Mouse (Mus musculus): ENCODE results near the gene Pym1.
"Not testable (repeated sequence)": the region's sequence is repeated elsewhere in the genome, so short reads cannot be mapped to it uniquely, and the experiment has no call there.

Pym1 gene

DNA sequence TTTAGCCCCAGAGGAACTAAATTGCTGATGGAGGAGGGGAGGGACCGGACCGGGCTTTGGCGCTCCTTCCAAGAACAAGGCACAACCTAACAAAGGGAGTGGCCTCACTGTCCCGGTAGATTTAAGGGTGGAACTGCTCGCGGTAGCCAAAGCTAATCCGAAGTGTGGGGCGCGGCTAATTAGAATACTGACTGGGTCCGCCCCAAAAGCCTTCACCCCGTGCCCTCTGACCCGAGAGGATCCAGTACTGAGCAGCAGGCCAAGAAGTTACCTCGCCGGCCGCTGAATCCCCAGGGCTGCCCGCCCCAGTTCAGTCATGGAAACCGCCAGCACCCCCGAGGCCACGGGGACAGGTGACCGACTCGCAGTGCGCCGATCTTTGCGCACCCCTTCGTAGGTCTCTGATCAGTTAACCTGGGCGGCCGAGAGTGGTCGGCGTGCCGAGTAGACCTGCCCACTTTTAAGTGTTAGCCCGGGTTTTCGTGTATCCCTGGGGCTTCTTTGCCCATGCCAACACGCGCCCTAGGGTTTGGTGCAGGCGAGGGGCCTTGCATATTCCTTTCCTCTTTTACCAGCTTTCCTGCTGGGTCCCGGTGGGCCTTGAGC, at the start of gene Pym1:
Gene Pym1 (plus strand): TSS at position 244 of the 606 bp plus-strand sequence.
- peak; percentile 90 to 93 for DNase-seq

DNA sequence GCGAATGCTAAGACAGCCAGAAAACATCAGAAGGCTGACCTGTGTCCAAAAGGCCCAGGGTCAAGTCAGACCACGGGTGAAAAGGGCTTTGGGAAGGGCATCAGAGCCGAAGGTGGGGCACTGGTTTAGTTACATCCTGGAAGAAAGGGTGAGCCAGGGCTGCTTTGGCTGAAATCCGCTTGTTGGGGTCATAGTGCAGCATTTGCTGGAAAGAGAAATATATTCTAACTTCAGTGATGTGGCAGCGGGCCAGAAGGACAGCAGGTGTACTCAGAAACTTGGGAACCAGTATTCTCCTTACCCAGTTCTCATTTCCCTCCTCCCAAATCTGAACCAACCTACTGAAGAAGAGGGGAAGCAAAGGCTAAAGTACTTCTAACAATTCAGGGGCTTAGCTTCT, 48.7 kb upstream of the Pym1 start:
- peak; percentile 63 for DNase-seq

DNA sequence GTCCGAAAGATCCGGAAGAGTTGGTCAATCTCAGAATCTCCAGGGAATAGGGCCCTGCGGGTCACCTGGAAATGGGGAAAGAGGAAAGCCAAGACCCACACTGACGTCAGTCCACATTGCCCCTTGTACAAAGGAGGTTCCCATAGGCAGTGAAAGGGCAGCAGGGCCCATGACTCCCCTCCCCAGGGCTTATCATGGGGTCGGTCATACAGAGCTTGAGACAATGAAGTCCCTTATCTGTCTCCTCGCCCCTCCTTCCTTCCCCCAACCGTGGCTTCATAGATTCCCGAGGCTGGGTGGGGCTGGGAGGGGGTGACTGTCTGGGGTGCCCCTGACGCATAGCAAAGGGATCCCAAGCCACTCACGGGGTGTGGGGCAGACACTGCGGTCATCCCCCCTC, 48.1 kb upstream of the Pym1 start:
- no peak for DNase-seq

DNA sequence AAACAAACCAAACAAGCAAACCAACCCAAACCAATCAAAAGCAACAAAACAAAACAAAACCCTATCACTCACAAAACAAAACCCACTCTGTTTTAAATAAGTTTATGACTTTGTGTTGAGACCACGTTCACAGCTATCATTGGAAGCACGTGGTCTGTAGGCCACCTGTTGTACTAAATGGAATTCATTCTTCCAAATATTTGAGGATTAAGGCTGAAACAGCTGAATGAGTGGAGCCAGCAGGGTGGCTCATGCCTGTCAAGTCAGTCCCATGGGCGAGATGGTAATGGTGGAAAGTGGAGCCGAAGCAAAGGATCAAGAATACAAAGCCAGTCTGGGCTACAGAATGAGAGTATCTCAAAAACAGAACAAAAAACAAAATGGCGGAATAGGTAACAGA, 47.0 kb upstream of the Pym1 start:
- no peak for DNase-seq

DNA sequence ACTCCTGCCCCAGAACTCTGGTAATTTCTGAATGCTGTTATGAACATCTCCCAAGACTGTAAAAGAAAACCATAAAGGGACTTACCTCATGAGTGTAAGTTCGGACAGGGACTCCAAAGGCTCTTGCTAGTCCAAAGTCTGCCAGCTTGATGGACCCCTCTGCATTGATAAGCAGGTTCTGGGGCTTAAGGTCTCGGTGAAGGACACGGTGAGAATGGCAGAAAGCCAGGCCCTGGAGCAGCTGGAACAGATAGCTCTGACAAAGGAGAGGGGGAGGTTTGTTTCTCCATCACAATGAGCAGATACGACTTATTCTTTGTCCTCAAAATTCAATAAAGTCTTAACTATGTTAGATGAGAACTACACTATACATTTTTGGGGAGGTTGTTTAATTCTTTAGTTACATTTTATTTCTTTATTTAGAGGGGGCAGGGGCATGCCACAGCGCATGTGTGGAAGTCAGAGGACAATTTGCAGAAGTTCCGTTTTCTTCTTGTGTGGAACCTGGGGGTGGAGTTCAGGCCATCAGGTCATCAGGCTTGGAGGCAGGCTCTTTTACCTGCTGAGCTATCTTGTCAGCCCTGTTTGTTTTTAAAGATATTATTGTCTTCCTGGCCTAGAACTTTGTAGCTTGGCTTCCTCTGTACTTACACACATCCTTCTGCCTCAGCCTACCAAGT, 45.2 kb upstream of the Pym1 start:
- no peak for DNase-seq

DNA sequence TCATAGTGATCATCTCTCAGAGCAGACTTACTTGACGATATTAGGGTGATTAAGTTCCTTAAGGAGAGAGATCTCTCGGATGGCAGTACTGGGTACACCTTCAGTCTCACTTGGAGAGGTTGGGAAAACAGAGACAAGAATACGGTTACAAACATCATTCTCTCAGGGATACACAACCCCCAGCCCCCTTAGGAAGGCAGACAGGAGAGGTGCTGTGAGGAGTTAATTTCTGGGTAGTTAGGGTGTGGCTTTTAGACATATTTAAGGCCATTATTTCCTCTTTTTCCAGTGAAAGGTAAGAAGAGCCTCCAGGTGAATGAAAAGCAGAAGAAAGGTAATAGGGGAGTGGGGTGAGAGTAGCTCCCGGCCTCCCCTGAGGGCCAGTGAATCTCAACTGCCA, 43.8 kb upstream of the Pym1 start, which contains the start of gene Pmel:
Gene Pmel (plus strand): TSS at position 301 of the 400 bp plus-strand sequence.
- no peak for DNase-seq

DNA sequence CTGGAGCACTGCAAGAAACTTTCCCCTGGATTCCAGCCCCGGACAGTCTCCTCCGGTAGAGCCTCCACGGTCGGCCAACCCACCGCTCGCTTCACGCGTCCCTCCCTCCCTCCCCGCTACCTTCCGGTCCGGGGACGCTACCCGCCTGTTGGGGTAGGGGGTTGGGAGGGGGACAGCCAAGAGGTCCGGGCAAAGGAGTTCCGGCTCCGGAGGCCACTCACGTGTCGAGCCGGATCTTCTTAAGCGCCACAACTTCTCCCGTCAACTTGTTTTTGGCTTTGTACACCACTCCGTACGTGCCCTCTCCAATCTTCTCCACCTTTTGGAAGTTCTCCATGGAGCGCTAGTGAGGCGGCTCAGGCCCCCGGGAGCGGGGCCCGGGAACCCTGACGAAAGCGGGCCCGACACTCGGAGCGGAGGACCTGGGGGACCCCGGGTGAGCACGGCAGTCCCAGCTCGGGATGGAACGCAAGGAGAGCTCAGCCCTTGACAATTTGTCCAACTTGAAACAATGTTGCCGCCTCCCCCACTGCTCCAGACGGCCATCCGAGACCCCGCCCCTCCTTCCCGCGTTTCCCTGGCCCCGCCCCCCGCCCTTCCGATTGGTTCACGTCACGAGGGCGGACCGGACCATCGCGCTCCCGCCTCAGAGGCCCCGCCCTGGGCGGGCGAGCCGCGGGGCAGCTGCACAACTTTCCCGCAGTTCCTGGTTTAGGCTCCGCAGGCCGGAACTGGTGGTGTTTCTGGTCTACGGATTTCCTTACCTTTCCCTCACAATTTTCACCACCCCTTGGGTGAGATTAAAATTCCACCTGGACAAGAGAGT, 43.0 kb upstream of the Pym1 start, which contains the start of gene Cdk2:
Gene Cdk2 (minus strand): TSS at position 541 of the 826 bp plus-strand sequence.
- DNase-seq, result peak; percentile 91 to 92

DNA sequence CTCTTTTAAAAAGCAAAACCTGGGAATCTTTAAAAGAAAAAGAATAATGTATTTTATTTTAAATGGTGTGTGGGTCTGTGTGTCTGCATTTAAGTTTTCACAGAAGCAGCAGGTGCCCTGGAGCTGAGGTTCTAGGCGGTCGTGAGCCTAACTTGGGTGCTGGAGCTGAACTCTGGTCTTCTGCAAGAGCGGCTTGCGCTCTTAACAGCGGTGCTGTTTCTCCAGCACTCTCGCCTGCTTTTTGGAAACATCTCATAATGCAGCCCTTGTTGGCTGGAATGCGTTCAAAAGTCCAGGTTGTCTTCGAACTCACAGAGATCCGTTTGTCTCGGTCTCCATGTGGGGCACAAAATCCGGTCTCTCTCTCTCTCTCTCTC, 42.4 kb upstream of the Pym1 start:
- peak in 1 of 2 experiments; percentile 23 for DNase-seq

DNA sequence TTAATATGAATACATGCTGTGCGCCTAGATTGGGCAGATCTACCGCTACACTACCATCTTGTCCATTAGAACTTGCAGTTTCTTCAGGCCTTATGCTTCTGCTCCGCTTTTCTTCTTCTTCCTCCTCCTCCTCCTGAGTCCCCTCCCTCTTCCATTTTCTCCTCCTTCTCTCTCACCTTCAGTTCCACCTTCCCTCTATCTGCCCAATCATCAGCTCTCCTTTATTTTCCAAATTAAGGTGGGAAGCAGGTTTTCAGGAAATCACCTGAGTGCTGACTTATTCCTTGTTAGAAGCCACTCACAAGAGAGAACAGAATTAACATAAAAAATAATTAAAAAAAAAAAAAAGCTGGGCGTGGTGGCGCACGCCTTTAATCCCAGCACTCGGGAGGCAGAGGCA, 36.4 kb upstream of the Pym1 start:
- not testable (repeated sequence) for DNase-seq

DNA sequence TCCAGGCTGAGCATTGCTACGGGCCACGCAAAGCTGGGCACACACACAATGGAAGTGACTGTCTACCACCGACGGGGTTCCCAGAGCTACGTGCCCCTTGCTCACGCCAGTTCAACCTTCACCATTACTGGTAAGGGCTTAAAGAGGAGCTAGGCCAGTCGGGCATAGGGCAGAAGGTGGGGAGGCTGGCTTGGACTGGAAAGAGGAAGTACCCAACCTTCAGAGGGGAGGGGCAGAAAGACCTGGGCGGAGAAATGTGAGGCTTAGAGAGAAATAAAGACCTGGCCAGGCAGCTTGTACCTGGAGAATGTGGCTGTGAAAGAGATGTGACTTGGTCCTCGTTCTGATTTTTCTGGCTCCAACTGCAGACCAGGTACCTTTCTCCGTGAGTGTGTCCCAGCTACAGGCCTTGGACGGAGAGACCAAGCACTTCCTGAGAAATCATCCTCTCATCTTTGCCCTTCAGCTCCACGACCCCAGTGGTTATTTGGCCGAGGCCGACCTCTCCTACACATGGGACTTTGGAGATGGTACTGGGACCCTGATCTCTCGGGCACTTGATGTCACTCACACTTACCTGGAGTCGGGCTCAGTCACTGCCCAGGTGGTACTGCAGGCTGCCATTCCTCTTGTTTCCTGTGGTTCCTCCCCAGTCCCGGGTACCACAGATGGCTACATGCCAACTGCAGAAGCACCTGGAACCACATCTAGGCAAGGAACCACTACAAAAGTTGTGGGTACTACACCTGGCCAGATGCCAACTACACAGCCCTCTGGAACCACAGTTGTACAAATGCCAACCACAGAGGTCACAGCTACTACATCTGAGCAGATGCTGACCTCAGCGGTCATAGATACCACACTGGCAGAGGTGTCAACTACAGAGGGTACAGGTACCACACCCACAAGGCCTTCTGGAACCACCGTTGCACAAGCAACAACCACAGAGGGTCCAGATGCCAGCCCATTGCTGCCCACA, 31.8 kb upstream of the Pym1 start:
- no peak for DNase-seq

DNA sequence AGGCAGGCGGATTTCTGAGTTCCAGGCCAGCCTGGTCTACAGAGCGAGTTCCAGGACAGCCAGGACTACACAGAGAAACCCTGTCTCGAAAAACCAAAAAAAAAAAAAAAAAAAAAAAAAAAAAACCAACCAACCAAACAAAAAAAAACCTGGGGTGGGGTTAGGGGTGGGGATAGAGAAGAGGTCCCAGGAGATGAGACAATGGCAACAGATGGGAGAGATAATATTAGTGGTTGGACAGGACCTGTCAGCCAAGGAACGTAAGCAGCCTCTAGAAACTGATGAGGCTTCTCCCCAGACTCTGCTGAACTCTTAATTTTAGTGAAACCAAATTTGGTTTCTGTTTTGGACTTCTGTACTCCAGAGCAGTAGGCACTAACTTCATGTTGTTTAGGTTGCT, 22.2 kb upstream of the Pym1 start:
- DNase-seq, result not testable (repeated sequence)

DNA sequence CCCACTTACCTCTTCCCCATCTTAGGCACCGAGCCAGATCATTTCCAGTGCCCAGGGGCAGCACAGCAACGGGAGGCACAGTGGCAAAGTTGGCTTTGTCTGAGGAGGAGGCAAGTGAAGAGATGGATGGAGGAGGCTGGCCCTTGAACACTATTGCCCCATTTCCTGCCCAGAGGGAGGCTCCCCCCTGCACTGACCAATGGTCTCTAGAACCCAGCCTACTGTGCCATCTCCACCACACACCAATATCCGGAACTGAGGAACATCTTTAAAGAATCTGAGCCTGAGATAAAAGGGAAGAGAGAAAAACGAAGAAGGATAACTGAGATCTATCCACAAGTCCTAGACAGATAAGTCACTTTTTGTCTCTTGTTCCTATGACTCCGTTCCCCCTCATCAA, 19.6 kb upstream of the Pym1 start:
- DNase-seq, result no peak

DNA sequence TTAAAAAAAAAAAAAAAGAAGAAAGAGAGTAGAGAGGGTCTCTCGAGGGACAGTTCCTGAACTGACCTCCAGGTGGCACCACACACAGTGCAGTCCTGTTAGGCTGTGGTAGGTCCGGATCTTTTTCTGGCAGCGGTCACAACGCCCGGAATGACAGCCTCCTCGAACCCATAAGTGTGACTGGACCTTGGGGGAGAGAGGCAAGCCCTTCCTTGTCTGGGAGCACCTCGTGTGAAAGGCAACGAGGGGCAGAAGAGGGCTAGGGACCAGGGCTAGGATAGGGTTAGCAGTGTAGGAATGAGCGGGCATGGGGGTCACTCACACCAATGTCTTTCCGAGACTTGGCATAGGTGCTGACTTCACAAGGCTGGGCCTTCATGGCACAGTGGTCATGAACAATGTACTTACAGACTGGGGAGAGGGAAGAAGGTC, 16.7 kb upstream of the Pym1 start:
- peak; percentile 54 to 76 for DNase-seq

DNA sequence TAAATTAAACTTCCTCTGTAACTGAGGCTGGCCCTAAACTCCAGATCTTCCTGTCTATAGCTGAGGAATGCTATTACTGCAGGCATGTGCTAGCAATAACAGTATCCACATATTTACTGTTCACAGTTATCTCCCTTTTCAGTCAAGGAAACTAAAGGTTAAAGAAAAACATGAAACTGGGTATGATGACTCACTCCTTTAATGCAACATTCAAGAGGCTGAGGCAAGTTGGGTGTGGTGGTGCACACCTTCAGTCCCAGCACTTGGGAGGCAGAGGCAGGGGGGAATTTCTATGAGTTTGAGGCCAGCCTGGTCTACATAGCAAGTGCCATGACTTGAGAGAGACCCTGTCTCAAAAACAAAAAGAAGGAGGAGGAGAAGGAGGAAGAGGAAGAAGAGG, 15.7 kb upstream of the Pym1 start:
- DNase-seq, result no peak

DNA sequence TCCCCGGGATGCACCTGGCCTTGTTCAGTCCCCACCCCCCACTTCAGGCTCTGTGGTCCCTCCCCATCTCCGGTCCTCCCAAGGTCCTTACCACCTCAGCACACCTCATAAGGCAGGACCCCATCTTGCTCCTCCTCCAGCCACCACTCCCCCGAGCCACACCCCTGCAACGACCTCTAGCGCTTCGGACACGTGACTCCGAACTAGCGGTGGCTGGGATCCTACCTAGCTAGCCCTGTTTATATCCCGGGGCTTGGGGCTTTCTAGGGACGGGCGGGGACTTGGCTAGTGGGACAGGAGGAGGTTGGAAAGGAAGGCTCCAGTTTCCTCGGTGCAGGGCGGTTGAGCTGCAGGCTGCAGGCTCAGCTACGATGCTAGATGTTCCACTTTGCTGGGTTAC, 10.3 kb upstream of the Pym1 start:
- peak in 1 of 2 experiments; percentile 7 for DNase-seq

DNA sequence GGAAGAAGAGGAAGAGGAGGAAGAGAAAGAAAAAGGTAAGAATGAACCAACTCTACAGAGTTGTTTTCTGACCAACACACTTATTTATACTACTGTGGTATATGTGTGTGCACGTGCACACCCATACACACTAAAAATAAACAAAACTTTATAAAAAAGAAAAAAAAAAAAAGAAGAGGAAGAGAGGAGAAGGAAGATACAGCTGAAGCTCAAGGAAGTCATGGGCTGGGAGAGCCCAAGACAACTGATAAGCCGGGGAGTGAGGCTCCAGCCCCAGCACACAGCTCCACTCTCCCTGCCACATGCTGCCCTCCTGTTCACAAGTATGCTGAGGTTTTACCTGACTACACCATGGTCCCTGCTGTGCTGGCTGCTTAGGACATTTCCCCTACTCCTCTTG, 7.4 kb upstream of the Pym1 start:
- DNase-seq, result no peak

DNA sequence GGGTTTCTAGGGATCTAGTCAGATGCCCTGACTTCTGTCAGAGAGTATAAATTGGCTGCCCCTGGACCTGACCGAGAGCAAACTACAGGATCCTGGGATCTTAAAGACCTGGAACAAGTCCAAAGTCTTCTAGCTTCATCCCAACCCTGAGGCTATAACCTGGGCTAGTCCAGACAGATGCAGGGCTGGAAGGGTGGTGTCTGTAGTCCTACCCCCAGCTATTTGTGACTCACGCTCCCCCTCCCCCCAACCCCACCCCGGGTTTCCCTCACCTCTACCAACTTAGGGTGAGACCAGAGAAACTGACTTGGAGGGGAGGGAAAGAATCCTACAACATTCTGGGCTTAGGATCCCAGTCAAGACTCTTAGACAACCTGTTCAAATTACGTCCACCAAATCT, 5.1 kb upstream of the Pym1 start:
- DNase-seq, result no peak

DNA sequence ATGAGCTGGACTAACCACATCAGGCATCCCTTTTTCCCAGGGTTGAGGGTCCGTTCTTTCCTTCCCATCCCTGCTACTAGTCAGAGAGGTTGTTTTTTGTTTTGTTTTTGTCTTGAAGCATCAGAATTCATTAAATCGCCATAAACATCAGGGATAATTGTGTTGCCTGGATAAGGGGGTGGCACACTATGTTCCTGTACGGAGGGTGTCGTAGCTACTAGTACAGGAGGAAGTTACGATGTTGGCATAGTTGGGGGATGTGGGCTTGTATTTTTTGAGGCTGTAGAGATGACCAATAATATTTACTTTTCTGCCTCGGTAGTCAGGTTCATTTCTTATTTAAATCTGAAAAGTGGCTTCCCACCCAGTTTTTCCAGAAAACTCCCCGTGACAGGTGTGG, 4.5 kb upstream of the Pym1 start:
- DNase-seq, result no peak

DNA sequence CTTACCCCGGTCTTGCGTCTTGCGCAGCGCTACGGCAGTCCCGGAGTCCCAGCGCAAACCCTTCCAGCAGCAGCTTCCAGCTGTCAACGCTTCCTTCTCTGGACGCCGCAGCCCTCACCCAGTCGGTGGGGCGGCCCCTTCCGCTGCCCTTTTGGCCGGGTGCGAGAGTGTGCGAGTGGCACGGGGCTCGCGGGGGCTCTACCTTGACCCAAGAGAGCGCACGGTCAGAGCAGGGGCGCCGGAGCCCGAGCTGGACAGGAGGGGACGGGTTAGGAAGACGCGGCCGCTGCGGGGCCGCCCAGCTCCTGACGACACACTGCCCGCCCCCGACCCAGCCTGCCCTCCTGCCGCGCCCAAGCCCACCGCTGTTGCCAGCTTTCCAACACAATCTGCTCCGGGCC, 3.9 kb upstream of the Pym1 start:
- DNase-seq, result peak; percentile 61 to 62

DNA sequence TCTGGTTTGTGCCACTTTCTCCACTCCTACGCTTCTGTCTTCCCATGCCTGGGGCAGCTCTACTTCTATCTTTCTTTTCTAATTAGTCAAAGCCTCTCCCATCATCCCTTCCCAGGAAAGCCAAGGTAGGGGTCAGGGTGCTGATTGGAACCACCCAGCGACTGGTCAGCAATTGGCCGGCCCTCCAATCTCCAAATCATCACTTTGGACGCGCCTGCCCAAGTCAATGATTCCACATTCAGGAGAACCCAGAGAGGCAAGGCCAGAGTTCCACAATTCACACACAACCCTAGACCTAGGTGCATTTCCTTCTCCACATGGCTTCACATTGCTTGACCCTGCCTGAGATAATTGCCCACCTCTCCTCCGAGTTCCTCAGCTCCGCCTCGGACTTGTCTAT, 3.5 kb upstream of the Pym1 start:
- DNase-seq, result peak; percentile 44 to 52

DNA sequence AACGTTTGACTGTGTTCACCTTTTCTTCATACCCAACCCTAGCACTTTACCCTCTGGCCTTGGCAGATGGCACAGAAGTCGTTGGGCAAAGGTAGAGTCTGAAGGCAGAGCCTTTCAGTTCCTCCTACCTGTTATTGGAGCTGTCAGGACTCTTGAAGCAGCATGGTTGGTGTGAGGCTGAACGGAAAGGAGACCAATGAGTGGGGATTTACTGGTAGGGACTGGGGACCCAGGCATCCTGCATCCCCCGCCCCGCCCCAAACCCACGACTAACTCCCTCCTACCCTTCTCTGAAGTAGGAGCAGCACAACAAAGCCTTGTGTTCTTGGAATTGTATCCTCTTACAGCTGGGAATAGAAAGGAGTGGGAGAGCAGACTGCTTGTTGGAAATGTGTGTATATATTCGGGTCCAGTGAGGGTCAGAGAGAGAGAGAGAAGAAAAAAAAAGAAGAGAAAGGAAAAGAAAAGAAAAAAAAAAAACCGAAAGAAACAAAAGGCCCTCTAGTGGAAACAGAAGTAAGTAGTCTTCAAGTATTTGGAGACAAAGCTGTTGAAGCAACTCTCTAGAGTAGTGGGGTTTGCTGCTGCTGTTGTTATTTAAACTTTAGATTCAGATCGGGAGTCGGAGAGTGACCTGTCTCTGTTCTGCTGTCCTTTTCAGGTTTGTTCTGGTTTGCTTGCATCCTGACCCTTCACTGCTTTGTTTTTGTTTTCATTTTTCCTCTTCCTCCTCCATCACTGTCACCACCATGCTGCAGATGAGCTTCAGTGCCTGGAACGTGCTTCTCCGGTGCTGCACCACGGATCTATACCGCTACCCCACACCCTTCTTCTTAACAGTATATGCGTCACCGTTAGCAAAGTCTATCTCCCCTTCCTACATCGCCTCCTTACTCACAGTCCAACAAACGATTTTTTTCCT, 2.7 kb upstream of the Pym1 start, which contains the start of gene Dgka:
Gene Dgka (minus strand): TSS at position 176 of the 922 bp plus-strand sequence.
- peak; percentile 37 to 39 for DNase-seq
